Mouse (Mus musculus) liver, postnatal 0 days (tissue): ENCODE data around the gene Ube4a.

Source experiments
- CTCF ChIP-seq: sonication (generic); IDR thresholded peaks from 2 replicates; pipeline ENCODE4 v1.5.1; 2016; ENCODE audit warnings: antibody characterized with exemption, low read depth
- EP300 ChIP-seq: IDR thresholded peaks from 2 replicates; pipeline ENCODE4 v1.6.1; 2016; ENCODE audit warnings: antibody characterized with exemption, low read depth, mild to moderate bottlenecking

DNA sequence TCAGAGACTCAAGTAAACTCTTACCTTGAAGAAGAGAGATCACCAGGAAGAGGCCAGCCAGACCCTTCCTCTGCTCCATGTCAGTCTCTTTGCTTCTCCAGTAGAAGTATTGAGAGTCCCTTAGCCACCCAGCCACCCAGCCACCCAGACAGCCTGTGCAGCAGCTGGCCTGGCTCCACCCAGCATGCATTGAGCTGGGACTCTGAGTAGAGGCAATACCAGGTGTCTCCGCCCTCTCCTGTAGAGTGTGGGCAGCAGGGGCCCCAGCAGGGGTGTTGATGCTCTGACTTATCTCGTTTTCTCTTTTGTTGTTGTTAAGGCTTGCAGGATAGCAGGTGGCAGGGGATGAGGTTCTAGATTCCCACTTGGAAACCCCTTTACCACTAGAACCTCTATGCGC, 14.8 kb upstream of the Ube4a start, which contains the start of gene Cd3g:
- no peak for TF ChIP-seq CTCF
- no peak for TF ChIP-seq EP300
